Mouse (Mus musculus) megakaryocyte, embryonic 14.5 days (primary cell): ENCODE measurements around the gene Hoxd3.

ENCODE experiments used
- FLI1 ChIP-seq: IDR thresholded peaks from 2 replicates; pipeline ENCODE4 v1.6.1; 2012; ENCODE audit warnings: low read length, inconsistent platforms, mixed read lengths
- GATA1 ChIP-seq: IDR thresholded peaks from 3 replicates; pipeline ENCODE4 v1.6.1; 2012; ENCODE audit warnings: mixed read lengths, low read length, inconsistent platforms, borderline replicate concordance

GRCm38 (mm10) chr2:74739869-74740268 is 28.1 kb downstream of the Hoxd3 start:
- no peak for TF ChIP-seq GATA1
- no peak for TF ChIP-seq FLI1
